Mouse (Mus musculus) right cerebral cortex, postnatal 4 days (tissue): ENCODE measurements around the gene Itga6.

Source experiments
- DNase-seq: peaks from one replicate; pipeline ENCODE4 v3.0.0-alpha.2; 2022

The Itga6 gene

GRCm38 (mm10) chr2:71865935-71866334 is 120.5 kb downstream of the Itga6 start:
- DNase-seq = no peak

- DNase-seq = no peak
Measured at GRCm38 (mm10) chr2:71866565-71866964, 121.1 kb downstream of the Itga6 start.

GRCm38 (mm10) chr2:71867019-71867418 is 121.6 kb downstream of the Itga6 start:
- no peak for DNase-seq

- DNase-seq = no peak
Measured at GRCm38 (mm10) chr2:71867480-71867879, 122.1 kb downstream of the Itga6 start.

GRCm38 (mm10) chr2:71868256-71868655 is 122.8 kb downstream of the Itga6 start:
- DNase-seq = no peak

GRCm38 (mm10) chr2:71872141-71872540 is 126.7 kb downstream of the Itga6 start:
- no peak for DNase-seq

- DNase-seq = peak; percentile 96
Measured at GRCm38 (mm10) chr2:71872801-71873443, 127.5 kb downstream of the Itga6 start, which contains the start of gene Pdk1. Gene Pdk1, plus strand, starts transcription at chr2:71873224.

- DNase-seq = peak; percentile 17
Measured at GRCm38 (mm10) chr2:71873474-71874322, 128.3 kb downstream of the Itga6 start.

- DNase-seq = no peak
Measured at GRCm38 (mm10) chr2:71874422-71874821, 129.0 kb downstream of the Itga6 start.

- DNase-seq = no peak
Measured at GRCm38 (mm10) chr2:71874836-71875235, 129.4 kb downstream of the Itga6 start.

GRCm38 (mm10) chr2:71877865-71878264 is 132.4 kb downstream of the Itga6 start:
- DNase-seq = no peak

GRCm38 (mm10) chr2:71878441-71878840 is 133.0 kb downstream of the Itga6 start:
- no peak for DNase-seq

- no peak for DNase-seq
Measured at GRCm38 (mm10) chr2:71878943-71879342, 133.5 kb downstream of the Itga6 start.

- DNase-seq = no peak
Measured at GRCm38 (mm10) chr2:71882914-71883651, 137.7 kb downstream of the Itga6 start.

GRCm38 (mm10) chr2:71887269-71887668 is 141.9 kb downstream of the Itga6 start:
- DNase-seq = no peak

GRCm38 (mm10) chr2:71888437-71888836 is 143.0 kb downstream of the Itga6 start:
- DNase-seq = no peak

GRCm38 (mm10) chr2:71891536-71891935 is 146.1 kb downstream of the Itga6 start:
- no peak for DNase-seq

GRCm38 (mm10) chr2:71892741-71893349 is 147.4 kb downstream of the Itga6 start:
- no peak for DNase-seq

GRCm38 (mm10) chr2:71895596-71896286 is 150.3 kb downstream of the Itga6 start:
- DNase-seq = no peak

- no peak for DNase-seq
Measured at GRCm38 (mm10) chr2:71897420-71897819, 152.0 kb downstream of the Itga6 start.

- peak; percentile 13 for DNase-seq
Measured at GRCm38 (mm10) chr2:71898335-71898856, 153.0 kb downstream of the Itga6 start.

- DNase-seq = no peak
Measured at GRCm38 (mm10) chr2:71899886-71900285, 154.5 kb downstream of the Itga6 start.
